Mouse (Mus musculus) lung, adult 2 months (tissue): Measurements from ENCODE around the gene Clec16a. TPM values are rescaled to one million over a fixed set of nuclear protein-coding genes. Genes with fewer than 3 reads are reported as not detected.

ENCODE experiments used
- DNase-seq: peaks from one replicate; pipeline ENCODE4 v3.0.0; 2022
- H3K4me1 ChIP-seq: fragments of 200-500 bp; 2 replicates; pipeline ENCODE4 v1.6.1; 2011; ENCODE audit warnings: low read length; ENCODE audit not compliant: control insufficient read depth, insufficient read depth
- H3K4me3 ChIP-seq: fragments of 200-500 bp; replicated peaks from 2 replicates; pipeline ENCODE3; 2011; ENCODE audit warnings: low read depth, mild to moderate bottlenecking, control low read depth, low read length; ENCODE audit errors: extremely low read depth
- CTCF ChIP-seq: fragments of 200-500 bp; IDR thresholded peaks from 2 replicates; pipeline ENCODE4 v1.5.1; 2011; ENCODE audit warnings: mild to moderate bottlenecking, low read length, control low read depth; ENCODE audit not compliant: insufficient read depth
- POLR2A ChIP-seq: fragments of 200-500 bp; IDR thresholded peaks from 2 replicates; pipeline ENCODE4 v1.6.1; 2011; ENCODE audit warnings: low read depth, mild to moderate bottlenecking, control low read depth, low read length, borderline replicate concordance; ENCODE audit errors: extremely low read depth
- WGBS: fragments of 180-500 bp; shearing (Covaris S2); methylation state at CpG from one replicate; pipeline ENCODE4 v1.1.7; 2018; 5-methylcytosine and 5-hydroxymethylcytosine counted together
- polyA plus RNA-seq: library from polyadenylated mRNA; depleted of rRNA; stranded (reverse); fragments of >200 nt; gene quantifications from 2 replicates; pipeline ENCODE4 v1.2.3, GENCODE M21; 2012

Clec16a gene
- polyA plus RNA-seq, 1 experiment: 18.3 TPM

DNA sequence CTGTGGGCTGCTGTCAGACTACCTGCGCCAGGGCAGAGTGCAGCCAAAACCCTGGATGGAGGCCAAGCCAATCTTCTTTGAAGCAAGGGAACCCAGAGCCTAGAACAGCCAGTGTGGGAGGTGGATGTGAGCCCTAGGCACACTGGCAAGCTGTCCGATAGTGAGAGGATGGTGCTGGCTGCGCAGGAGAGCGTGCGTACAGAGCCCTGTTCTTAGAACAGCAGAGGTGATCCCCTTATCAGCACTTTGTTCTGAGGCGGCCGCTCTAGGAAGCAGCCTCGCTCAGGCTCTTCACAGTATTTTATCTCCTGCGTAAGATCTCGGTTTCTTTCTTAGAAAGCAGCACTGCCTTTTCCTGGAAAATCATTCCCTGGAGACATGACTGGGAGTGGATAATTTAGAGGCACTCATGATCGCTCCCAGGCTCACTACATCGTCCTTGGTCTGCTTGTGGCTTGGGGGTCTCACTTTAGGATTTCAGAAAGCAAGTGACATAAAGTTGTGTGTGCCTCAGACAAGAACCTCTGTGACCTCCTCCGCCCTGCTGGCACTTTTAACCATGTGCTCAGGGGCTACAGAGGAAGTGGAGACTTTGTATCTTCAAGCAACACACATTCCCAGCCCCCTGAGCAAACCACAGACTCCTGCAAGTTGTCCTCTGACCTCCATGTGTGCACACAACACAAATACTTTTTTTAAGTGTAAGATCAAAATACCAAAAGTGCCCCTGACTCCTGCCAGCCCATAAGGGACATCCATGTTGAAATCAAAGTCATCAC, 94.2 kb downstream of the Clec16a start:
- DNase-seq: no peak
- WGBS: 52% methylated on average over 13 of the region's 13 CpGs
- no peak for TF ChIP-seq CTCF
- no peak for TF ChIP-seq POLR2A
- H3K4me3 ChIP-seq: no peak overlapping the region
- H3K4me1 ChIP-seq: peaks cover 4% of the 10 kb centered on the region; the same call in 1 of the 2 replicates

DNA sequence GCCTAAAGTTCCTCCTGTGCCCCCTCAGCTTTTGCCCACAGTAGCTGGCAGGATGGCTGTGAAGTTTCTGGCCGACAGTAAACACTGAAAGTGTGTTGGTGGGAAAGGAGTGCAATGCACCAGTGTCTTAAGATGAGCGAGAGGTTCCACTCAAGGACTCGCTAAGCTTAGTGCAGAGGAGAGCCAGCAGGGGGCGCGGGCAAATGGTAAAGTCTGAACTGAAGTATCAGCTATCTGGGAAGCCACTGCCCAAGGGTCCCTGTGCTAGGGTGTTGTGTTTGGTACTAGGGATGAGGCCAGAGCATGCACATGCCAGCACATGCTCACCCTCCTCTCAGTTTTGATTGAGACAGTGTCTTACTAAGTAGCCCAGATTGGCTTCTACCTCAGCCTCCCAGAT, 94.9 kb downstream of the Clec16a start:
- WGBS: 7% methylated on average over 5 of the region's 5 CpGs
- Histone ChIP-seq H3K4me1 (peaks cover 4% of the 10 kb centered on the region; the same call in 1 of the 2 replicates), H3K4me3 (no peak overlapping the region)
- TF ChIP-seq POLR2A: no peak
- TF ChIP-seq CTCF: peak; percentile 77
- peak; percentile 76 for DNase-seq

DNA sequence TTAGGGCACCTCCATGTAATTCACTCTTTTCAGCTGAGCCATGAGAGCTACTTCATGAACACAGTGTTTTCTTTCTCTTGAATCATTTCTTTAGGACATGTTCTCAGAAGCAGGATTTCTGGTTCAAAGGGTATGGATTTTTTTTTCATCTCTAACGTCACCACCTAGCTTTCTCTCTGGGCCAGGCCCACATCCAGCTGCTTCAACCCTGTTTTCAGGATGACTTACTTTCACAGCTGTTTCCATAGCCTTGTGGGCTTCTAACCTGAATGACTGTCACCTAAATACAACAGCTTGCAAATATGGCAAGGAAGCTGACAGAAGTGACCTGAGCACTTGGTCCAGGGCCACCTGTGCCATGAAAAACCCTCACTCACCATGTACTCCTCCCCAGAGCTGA, 96.0 kb downstream of the Clec16a start:
- no peak for TF ChIP-seq CTCF
- 71% methylated on average over 1 of the region's 1 CpGs for WGBS
- no peak overlapping the region for H3K4me3 ChIP-seq
- no peak for DNase-seq
- H3K4me1 ChIP-seq: peaks cover 4% of the 10 kb centered on the region; the same call in 1 of the 2 replicates

DNA sequence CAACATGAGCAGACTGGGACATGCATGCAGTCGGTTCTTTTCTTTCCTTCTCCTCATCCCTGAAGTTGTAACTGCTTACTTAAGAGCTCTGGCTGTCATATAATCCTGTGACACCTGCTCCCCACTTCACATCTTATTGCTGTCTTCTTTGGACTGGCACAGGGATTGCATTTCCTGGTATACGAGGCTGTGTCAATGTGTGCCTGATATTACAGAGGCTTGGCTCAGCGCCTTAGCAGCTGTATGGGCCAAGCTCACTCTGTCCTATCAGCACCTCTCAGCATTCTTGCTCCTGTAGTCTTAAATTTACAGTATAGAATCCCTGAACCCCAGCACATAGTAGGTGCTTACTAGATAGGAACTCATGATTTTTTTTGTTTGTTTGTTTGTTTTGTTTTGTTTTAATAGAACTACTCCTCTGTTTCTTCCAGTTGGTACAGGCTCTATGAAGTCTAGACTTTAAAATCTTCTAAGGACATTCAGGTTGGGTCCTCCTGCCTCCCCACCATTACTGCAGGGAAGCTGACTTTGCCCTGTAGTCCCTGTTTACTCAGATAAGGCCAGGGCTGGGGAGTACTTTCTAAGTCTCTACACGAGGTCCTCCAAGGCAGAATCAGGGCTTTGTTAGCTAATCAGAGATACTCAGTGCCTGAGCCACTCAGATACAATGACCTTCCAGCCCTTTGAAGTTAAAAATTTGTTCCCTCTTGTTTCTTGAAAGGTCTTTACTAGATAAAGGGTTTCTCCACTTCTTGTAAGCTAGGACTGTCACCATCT, 97.9 kb downstream of the Clec16a start:
- WGBS: 60% methylated on average over 4 of the region's 4 CpGs
- DNase-seq: no peak
- TF ChIP-seq CTCF: no peak
- TF ChIP-seq POLR2A: no peak
- no peak overlapping the region for H3K4me3 ChIP-seq
- peaks cover 4% of the 10 kb centered on the region; the same call in 1 of the 2 replicates for H3K4me1 ChIP-seq

DNA sequence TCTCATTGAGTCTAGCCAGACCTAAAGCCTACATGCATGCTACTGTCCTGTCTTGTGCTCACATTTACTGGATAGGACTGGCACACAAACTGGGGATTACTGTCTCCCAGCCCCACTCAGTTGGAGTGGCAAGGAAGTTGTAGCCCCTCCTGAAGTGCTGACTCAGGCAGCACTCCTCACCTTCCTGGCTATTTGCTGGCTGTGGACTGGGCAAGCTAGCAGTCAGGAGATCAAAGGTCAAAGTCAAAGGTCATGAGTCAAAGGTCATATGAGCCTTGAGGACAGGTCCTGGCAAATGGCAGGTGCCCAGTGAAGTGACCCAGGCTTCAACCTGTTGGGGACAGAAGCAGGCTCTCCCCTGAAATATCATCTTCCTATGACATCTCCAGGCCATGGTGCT, 99.1 kb downstream of the Clec16a start:
- TF ChIP-seq CTCF (no peak), POLR2A (no peak)
- Histone ChIP-seq H3K4me1 (0 out of 2 replicates have a peak, but pooled peaks cover 2% of the 10 kb centered on the region), H3K4me3 (no peak overlapping the region)
- no peak for DNase-seq

DNA sequence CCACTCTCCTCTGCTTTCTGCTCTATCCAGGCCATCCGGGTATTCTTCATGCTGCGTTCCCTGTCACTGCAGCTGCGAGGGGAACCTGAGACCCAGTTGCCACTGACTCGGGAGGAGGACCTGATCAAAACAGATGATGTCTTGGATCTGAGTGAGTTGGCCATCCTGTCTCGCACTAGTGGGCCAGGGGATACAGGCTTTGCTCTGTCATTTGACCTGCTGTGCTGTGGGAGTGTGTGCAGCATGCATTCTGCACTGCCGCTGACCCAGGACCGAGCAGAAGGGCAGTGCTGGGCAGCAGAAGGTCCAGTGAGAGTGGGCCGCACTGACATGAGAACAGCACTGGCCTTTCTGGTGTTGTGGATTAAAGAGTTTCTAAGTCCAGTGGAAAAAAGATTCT, 99.6 kb downstream of the Clec16a start:
- H3K4me1 ChIP-seq: 0 out of 2 replicates have a peak, but pooled peaks cover 2% of the 10 kb centered on the region
- WGBS: 95% methylated on average over 8 of the region's 8 CpGs
- H3K4me3 ChIP-seq: no peak overlapping the region
- DNase-seq: no peak
- TF ChIP-seq CTCF (no peak), POLR2A (no peak)

DNA sequence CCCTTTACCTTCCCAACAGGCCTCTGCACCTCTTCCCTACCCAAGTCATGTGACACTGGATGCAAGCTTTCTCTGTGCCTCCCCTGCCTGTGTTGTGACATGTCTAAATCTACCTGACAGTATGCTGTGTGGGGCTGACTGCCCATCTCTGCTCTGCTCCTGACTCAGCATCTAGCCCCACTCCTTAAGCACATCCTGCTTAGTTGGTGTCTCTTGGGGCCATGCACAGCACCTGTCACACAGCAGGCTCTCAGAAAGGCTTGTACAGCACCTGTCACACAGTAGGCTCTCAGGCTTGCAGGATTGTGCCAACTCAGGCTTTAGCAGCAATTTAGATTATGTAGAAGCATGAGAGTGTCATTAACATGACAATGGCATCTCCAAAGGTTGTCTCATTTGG, 106.7 kb downstream of the Clec16a start:
- peaks cover 2% of the 10 kb centered on the region; the same call in 1 of the 2 replicates for H3K4me1 ChIP-seq
- no peak for DNase-seq
- no peak for TF ChIP-seq POLR2A
- TF ChIP-seq CTCF: no peak
- H3K4me3 ChIP-seq: no peak overlapping the region

DNA sequence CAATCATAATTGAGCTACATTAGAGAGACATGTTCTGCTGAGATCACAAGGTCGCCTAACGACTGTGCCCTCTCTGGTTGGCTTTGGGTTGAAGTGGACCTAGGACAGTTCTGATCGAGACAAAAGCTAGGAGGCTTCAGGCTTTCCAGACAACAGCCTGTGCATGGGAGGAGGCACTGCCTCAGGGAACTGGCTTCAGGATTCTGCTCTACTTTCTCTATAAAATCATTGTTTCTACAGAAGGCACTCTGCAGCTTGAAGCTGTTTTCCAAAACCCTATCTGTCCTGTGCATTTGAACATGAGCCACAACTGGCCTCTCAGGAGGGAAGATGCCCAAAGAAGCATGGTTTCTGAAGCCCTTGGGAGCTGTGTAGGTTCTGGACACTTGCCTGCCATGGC, 107.8 kb downstream of the Clec16a start:
- no peak overlapping the region for H3K4me3 ChIP-seq
- 87% methylated on average over 3 of the region's 3 CpGs for WGBS
- peaks cover 2% of the 10 kb centered on the region; the same call in 1 of the 2 replicates for H3K4me1 ChIP-seq
- no peak for DNase-seq
- TF ChIP-seq POLR2A (no peak), CTCF (no peak)

DNA sequence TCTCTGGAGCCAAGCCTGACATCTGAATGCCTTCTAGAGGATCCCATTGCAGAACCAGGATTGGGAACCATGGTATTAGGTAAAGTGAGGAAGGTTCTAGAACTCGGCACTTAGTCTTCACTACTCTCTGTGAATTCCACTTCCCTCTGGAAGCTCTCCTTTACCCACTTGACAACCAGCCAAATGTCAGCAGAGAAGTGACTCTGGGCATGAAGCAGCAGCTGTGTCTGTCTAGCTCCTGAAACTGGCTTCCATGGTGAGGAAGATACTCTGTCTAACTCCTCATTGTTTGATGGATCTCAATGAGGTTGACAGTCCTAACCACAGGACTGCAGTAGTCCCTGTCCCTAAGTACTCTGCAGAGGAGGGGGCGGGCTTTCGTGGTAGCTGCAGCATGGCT, 110.1 kb downstream of the Clec16a start:
- DNase-seq: no peak
- Histone ChIP-seq H3K4me3 (no peak overlapping the region), H3K4me1 (peaks cover 2% of the 10 kb centered on the region; the same call in 1 of the 2 replicates)
- TF ChIP-seq POLR2A (no peak), CTCF (no peak)
- 73% methylated on average over 3 of the region's 3 CpGs for whole genome bisulfite sequencing

DNA sequence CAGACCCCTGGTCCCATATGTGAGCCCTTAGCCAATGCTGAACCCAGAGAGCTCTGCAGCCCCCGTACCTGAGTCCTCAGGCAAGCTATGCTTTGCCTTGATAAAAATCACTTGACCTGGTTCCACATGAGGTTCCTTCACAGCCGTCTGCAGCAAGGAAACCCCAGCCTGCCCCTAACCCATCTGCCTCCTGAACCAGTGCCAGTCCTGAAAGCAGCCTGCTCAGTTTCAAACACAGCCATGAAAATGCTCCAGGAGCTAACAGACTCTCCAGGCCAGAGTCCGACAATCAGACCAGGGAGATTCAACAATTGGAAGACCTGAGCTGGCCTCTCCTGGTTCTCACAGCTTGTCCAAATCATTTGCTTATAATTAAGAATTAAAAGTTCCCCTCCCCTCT, 110.8 kb downstream of the Clec16a start:
- Histone ChIP-seq H3K4me3 (no peak overlapping the region), H3K4me1 (peaks cover 2% of the 10 kb centered on the region; the same call in 1 of the 2 replicates)
- DNase-seq: no peak
- 82% methylated on average over 3 of the region's 3 CpGs for WGBS
- TF ChIP-seq POLR2A: no peak
- TF ChIP-seq CTCF: no peak
